Mouse (Mus musculus): ENCODE data around the gene Kdelr2. TPM values are rescaled to one million over a fixed set of nuclear protein-coding genes. Genes with fewer than 3 reads are reported as not detected.

Gene Kdelr2
- polyA plus RNA-seq (2017; shearing (Covaris generic)), result 27.8 TPM

GRCm38 (mm10) chr5:143403221-143404147 lies at the start of gene Kdelr2:
Kdelr2 (plus strand) TSS chr5:143403838.

GRCm38 (mm10) chr5:143356686-143357388 lies 46.8 kb upstream of the Kdelr2 start, which contains the start of gene Grid2ip:
Grid2ip (plus strand) TSS chr5:143357338.

GRCm38 (mm10) chr5:143464100-143464756 lies 60.6 kb downstream of the Kdelr2 start, which contains the start of gene Daglb:
Daglb (plus strand) TSS chr5:143464584.

Other genes starting within 250 kb of the Kdelr2 start
- gene Rbak, start 223.1 kb upstream of the Kdelr2 start, polyA plus RNA-seq (2017; shearing (Covaris generic)), result 16.0 TPM
- 0.20 TPM for gene Spdye4b, start 222.8 kb upstream of the Kdelr2 start, polyA plus RNA-seq (2017; shearing (Covaris generic))
- gene Spdye4a, start 176.9 kb upstream of the Kdelr2 start, polyA plus RNA-seq (2017; shearing (Covaris generic)), result not detected
- 30.0 TPM for gene Zfp12, start 168.7 kb upstream of the Kdelr2 start, polyA plus RNA-seq (2017; shearing (Covaris generic))
- gene Zfp316, start 133.8 kb upstream of the Kdelr2 start, polyA plus RNA-seq (2017; shearing (Covaris generic)), result 3.1 TPM
- gene Zfp853, start 110.2 kb upstream of the Kdelr2 start, polyA plus RNA-seq (2017; shearing (Covaris generic)), result not detected
- gene E130309D02Rik, start 88.5 kb upstream of the Kdelr2 start, polyA plus RNA-seq (2017; shearing (Covaris generic)), result 44.7 TPM
- 99.1 TPM for gene Zdhhc4, start 74.6 kb upstream of the Kdelr2 start, polyA plus RNA-seq (2017; shearing (Covaris generic))
- gene Grid2ip, start 46.5 kb upstream of the Kdelr2 start, polyA plus RNA-seq (2017; shearing (Covaris generic)), result not detected
- gene Daglb, start 60.7 kb downstream of the Kdelr2 start, polyA plus RNA-seq (2017; shearing (Covaris generic)), result 11.1 TPM
- 695 TPM for gene Rac1, start 124.2 kb downstream of the Kdelr2 start, polyA plus RNA-seq (2017; shearing (Covaris generic))
- gene Cyth3, start 218.6 kb downstream of the Kdelr2 start, polyA plus RNA-seq (2017; shearing (Covaris generic)), result 89.4 TPM